Mouse (Mus musculus) c-Kit-negative CD71-positive TER-119-positive erythroid progenitor cells, embryonic 14.5 days (primary cell): Measurements from ENCODE around the gene Pitpnc1.

Experiments used
- DNase-seq: peaks from one replicate; pipeline ENCODE4 v3.0.0-alpha.2; 2013; ENCODE audit warnings: low read depth, low spot score

The Pitpnc1 gene

DNA sequence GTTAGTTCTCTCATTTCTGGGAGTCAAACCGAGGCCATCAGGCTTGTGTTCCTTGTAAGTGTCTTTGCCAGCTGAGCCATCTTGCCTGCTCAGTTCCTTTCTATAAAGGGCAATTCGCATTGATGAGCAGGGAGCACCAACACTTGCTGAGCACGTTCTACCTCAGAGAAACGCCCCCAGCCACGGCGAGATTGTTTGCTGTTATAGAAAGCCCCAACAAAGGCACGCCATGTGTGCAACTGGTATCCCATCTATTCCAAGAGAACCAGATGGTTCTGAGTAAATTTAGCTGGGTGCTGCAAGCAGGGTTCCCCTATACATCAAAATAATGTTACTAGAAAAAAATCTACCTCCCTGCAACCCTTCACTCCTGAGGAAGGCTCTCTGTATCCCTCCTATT lies 188.0 kb downstream of the Pitpnc1 start:
- no peak for DNase-seq

DNA sequence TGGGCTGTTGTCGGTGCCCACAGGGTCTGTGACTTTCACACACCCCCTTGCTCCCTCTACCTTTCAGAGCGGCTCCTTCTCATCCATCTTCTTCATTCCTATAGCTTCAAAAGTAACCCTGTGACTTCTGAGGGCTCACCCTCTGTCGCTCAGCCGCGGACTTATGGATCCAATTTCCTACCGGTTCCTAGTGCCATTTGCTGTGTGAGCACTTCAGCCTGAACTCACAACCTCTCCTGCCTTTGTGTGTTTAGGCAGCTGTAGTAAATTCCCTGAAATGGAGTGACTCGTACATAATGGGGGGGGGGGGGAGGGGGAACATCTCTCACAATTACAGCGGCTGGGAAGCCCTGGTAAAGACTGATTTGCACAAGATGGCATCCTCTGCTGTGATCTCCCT lies 191.2 kb downstream of the Pitpnc1 start:
- DNase-seq: no peak

DNA sequence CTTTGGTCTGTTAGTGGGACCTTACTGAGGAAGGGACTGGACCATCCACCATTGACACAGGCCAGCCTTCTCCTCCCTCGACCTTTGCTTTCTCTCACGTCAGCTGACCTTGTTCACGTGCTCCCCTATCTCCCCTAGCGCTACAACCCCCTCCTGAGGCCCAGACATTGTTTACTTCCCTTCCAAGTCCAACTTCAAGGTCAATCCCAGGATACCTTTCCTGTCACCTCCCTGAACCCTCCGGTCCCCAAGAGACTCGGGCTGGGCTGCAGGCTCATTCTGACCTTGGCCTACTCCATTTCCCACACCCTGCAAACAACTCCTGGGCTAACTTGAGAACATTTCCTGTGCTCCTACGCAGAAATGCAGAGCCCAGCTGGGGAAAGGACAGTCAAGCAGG lies 193.6 kb downstream of the Pitpnc1 start:
- no peak for DNase-seq

DNA sequence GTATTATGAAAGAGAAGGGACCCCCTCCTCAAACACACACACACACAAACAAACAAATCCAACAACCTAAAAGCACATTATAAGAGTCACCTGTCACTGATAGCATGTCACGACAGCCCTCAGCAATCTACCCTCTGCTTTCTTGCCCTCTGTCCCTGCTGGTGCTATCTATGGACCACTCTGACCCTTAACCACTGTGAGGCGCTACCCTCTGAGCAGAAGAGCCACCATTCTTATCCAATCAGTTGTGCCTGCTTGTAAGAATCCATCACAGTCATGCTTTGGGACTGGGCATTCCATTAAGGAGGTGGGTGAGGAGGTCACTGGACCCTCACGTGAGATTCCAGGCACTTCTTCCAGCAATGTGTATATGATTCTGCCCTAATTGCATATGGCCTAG lies 194.2 kb downstream of the Pitpnc1 start:
- DNase-seq: no peak

DNA sequence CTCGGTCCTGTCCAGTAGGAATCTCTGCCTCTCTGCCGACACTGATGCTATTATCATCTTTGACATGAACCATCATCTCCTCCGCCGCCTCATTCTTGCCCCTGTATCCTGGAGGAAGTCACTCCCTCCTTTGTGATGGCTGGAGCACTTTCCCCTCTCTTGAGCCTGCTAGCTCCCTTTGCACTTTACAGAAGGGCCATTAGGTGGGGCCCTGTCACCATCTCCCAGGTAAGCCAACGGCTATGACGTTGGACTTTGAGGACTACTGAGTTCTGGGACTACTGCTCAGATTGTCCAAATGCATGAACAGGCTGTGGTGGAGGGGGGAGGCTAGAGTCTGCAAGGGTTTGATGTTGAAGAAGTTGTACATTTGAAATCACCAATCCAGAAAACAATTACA lies 194.6 kb downstream of the Pitpnc1 start:
- no peak for DNase-seq

DNA sequence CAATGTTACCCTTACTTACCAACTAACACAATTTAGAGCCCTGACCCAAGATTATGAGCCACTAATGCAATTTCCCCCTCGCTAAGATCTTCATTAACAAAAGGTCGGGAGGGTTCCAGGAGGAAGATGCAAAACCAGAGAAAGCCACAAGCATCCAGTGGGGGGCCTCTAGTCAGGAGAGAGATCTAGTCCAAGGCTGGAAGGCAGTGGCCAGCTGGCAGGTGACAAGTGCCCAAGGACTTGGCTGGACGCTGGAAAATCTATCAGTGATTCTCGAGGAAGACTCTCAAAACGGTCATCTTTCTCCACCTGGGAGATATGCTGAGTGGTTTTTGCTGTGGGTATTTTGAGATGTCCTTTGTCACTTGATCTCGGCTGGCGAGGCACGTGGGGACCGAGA lies 196.3 kb downstream of the Pitpnc1 start:
- no peak for DNase-seq

DNA sequence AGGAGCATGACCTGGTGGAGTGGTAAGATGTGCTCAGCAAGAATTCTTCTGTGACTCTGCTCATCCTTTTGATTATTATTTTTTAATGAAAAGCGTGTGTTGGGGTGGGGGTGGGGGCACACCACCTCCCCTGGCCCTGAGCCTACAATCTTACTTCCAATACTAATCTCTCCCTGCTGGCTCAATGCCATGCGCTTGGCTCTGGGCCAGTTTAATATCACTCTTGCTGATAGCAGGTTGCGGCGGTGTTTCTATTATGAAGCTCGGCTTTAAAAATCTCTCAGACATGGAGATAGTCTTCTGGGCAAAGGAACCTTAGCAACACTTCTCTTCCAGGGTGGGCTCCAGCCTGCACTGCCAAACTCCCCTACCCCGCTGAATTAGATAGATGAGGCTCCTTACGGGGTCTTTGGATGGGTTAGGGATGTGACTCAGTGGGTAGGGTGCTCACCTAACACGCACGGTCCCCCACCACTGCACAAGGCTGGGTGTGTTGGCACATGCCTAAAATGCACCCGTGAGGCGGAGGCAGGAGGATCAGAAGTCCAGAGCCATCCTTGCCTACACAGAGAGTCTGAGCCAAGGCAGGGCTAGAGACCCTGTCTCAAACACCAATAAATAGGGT lies 198.0 kb downstream of the Pitpnc1 start:
- DNase-seq: no peak

DNA sequence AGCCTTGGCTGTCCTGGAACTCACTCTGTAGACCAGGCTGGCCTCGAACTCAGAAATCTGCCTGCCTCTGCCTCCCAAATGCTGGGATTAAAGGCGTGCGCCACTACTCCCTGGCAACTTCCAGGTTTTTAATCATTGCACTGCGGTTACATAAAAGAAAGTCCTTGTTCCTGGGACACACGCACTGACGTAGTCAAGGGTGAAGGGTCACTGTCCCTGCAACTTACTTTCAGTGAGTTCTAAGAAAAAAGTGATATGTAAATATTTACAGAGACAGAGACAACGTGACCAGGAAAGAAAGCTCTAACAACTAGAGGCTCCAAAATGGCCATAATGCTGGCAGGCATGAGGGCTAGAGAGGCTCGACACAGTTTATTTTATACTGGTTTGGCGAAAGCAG lies 199.9 kb downstream of the Pitpnc1 start:
- no peak for DNase-seq

DNA sequence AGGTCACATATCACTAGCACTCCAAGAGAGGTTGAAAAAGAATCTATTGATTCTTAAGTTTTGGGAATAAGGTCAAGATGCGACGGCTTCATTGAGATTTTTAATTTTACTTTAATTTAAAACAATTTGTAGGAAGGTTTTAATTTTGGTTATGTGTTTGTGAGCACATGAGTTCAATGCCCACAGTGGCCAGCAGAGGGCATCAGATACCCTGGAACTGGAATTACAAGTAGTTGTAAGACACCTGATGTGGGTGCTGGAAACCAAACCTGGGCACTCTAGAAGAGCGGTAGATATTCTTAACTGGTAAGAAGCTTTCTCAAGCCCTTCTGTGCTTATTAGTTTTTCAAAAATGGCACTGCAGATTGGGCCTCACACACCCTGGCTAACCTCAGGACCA lies 203.0 kb downstream of the Pitpnc1 start:
- DNase-seq: no peak

DNA sequence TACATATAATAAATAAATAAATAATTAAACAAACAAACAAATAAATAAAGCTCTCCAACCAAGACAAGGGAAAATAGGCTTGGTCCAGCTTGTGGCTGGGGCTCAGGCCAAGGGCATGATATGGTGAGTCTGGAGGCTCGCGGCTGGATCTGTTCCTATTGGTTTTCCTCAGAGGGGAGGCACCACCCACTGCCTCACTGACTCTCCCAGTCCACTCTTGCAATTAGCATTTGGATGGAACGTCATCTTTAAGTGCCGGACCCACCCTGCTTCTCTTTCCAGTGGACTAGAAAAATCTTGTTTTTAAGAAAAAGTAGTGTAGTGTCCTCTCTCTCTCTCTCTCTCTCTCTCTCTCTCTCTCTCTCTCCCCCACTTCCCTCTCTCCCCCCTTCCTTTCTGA lies 204.6 kb downstream of the Pitpnc1 start:
- no peak for DNase-seq

DNA sequence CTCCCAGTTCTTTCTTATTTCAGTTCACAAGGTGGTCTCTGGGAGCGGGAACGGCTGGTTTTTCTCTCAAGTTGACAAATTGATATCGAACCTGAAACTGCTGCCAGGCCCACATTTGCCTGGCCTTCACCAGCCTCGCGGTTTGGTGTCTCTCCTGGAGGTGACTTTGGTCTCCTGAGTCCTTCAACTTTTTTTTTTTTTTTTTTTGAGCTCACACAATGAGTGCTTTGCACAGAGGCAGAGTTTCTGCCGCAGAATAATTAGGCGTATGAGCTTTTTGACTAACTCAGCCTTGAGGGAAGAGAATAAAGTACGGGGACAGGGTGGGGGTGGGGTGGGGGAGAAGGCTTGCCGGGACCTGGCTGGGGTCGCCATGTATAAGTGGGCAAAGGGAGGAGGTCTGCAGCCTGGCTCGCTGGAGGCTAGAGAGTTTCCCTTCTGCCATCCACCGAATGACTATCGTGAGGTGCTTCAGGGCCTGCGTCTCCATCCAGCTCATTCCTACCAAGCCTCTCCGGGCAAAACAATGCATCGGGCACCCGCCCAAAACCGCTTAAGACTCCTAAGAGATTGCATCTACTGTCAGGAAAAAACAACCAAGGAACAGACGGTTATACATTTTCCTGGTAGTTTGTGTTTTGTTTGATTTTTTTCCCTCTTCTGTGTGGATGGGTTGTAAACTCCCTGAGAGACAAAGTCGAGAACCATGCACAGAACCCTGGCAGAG lies 205.4 kb downstream of the Pitpnc1 start:
- DNase-seq: no peak

DNA sequence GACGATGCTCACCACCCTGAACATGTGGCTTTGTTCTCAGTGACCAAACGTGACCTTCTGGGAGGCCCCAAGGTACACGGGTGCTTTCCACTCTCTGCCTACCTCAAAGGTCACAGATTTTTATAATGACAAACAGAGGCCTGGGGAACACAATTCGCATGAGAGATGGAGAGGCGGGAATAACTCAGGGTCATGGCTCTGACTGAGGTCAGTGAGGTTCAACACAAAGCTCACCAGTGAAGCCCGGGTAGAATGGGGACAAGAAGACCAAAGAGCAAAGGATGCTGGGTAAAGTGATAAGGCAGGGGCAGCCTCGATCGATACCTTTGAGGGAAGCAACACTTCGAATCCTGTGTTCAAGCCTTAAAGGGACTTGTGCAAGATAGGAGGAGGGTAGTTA lies 206.7 kb downstream of the Pitpnc1 start:
- DNase-seq: no peak

DNA sequence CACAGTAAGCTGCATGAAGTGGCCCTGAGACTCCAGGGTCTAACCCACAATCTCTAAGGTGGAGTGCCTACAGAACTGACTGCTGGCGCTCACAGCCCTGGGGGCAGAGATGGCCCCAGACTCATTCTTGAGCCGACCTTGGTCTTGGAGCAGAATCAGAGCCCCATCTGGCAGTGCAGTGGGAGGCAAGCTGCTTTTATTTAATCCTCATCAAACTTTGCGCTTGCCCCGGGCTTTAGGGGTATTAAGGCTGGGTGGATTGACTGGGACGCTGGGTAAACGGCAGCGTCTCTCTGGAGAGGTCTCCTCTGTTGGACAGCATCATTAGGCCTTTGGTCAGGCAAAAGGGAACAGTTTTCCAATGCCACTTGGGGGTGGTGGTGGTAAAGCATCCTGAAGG lies 211.1 kb downstream of the Pitpnc1 start:
- DNase-seq: no peak

DNA sequence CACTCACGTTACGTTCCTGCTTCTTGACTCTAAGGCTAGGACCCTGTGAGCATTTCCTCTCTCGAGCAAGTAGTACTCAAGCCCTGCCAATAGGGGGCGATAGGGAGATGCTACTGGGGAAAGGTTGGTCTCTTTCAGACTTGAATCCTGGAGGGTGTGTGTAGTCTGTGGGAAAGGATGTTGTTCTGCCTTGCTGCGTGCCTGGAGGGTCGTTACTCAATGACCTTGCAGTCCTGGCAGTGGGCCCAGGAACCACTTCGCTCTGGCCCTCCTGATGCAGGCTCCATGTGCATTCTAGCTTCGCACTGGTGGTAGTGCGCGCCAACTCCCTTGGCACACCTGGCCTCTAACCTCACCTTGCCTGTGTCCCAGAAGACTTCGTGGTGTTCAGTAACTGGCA lies 215.3 kb downstream of the Pitpnc1 start:
- peak; percentile 26 for DNase-seq

DNA sequence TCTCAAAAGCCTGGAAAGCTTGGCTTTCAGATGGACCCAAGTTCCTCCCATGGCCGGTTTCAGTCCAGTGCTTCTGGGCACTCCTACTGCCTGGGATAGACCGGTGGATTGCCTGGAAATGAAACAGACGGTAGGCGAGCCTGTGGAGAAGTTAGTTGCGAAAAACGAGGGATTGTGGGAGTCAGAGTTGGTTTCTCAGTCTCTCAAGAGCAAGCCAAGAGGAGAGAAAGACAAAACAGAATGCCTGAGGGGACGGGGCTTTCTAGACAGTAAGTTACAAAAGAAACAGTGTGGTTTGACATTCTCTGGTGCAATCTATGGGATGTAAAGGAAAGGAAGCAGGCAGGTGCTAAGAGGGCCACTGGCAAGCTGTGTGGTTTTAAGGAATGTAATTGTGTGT lies 216.3 kb downstream of the Pitpnc1 start:
- DNase-seq: no peak

DNA sequence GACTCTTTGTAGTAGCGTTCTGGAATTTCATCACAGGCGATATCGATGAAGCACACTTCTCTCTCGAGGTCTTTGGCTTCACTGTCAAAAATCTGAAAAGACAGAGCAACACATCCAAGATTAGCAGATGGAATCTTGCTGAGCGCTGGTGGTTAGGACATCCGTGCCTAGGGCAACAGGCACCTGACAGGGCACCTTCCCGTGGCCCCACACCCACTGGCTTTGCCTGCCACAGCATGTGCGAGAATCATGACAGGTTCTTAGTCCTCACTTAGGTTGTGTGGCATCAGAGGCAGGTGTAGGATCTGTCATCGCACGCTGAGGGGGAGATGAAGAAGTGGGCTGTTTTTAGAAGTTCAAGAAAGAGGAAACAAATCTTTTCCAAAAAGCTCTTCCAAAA lies 218.5 kb downstream of the Pitpnc1 start:
- no peak for DNase-seq

DNA sequence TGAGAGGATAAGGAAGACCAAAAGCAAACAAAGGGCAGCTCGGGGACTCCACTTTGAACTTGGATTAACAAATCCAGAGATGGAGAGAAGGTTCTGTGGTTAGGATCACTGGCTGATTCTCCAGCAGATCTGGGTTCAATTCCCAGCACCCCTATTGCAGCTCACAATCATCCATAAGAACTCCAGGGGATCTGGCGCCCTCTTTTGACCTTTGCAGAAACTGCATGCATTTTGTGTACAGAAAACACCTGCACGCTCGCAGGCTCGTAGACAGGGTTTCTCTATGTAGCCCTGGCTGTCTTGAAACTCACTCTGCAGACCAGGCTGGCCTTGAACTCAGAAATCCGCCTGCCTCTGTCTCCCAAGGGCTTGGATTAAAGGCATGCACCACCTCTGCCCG lies 219.0 kb downstream of the Pitpnc1 start:
- no peak for DNase-seq

DNA sequence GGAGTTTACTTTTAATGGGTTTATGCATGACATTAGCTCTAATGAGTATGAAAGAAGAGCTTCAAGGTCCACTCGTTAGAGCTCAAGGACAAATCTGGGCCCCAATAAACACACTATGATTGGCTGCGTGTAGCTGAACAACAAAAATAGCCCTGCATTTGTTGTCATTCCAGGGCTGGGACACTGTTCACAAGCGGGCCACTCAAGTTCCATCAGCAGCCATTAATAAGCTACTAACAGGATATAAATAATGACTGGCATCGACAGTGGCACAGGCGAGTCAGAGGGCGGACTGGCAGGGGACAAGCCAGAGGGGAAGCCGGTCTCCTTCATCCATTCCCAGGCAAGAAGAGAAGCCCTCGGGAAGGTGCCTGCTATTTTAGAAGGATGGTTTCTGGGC lies 219.6 kb downstream of the Pitpnc1 start:
- no peak for DNase-seq

DNA sequence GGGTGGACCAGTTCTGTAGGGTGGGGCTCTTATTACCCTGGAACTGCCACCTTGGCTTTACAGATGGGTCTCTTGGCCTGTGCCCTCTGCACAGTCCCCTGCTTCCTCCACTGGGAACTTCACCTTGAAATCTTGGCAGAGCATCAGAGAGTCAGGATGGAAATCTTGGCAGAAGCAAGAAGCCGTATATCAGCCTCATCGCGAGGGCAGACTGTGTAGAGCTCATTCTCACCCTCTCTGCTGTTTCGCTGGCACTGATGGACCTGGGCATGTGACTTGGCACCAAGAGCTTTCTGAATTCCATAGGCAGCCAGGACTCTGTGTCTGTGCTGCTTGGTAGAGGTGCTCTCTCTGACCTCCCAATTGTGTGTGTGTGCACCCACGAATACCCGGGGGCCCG lies 221.7 kb downstream of the Pitpnc1 start:
- DNase-seq: no peak

DNA sequence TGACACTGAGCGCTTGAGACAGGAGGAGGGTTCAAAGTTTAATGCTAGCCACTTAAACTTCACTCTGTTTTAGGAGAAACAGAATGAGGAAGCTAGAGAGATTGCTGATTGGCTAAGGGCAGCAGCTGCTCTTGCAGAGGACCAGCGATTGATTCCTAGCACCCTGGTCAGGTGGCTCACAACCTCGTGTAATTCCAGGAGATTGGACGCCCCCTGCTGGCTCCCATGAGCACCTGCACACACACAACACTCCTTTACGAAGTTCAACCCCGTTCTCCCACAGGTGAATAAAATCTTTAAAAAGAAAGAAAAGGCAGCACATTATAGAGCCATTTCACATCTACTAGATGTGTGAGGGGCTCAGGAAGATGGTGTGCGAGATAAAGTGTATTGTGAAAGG lies 224.8 kb downstream of the Pitpnc1 start:
- DNase-seq: no peak

DNA sequence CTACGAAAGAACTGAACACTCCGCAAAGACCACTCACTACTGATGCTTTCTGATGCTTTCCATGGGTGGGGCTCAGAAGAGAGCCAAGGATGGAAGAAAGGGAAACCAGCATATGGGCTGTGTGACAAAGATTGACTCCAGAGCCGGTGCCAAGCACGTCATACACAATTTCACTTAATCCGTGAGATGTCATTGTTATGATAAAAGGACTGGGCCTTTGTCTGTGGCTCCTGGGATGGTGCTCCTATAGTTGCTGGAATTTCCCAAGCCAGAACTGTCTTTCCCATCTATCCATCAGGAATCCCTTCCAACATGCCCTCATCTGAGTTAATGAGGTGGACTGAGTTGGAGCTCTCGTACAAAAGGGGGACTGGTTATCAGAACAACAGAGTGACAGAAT lies 227.4 kb downstream of the Pitpnc1 start:
- DNase-seq: no peak

DNA sequence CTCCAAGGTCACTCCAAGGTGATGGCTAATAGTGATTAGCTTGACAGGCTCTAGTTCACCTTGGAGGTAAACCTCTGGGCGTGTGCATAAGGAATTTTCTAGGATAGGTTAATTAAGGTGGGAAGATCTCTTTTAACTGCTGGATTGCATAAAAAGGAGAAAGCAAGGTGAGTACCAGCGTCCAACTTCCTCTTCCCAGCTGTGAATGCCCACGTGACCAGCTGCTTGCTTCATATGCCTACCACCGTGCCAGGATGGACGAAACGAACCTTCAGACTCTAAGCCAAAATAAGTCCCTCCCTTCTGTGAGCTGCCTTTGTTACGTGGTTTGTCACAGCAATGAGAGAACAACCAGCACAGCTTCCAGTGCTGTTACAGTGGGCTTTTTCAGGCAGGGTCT lies 228.8 kb downstream of the Pitpnc1 start:
- no peak for DNase-seq

DNA sequence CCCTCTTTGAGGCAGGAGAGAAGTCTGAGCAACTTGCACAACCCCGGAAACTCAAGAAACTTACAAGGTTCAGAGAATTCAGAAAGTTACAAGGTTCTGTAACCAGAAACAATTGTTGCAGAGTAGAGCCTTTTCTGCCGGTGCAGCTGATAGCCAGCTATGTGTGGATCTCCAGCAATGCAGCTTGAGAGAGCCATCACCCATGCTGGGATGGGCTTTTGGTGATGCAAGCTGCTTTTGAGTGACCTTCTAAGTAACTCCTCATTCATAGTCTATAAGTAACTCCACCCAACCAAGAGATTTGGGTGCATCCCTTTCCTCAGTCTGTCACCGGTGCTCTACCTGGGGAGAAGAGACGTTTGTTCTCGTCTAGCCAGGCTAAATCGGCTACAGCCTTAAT lies 232.0 kb downstream of the Pitpnc1 start:
- DNase-seq: no peak

DNA sequence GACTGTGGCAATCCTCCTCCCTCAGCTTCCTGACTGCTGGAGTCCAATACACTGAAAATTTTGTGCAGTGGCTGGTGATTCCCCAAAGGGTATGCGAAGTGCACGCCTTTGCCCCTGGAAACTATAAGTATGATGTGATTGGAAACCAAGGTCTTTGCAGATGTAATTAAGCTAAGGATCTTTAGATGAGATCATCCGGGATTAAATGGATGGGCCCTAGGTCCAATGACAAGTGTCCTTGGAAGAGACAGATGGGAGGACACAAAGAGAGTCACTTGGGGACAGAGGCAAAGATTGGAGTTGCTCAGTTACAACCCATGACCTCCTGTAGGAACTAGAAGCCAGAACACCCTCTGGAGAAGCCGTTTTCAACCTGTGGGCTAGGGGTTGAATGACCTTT lies 233.0 kb downstream of the Pitpnc1 start:
- no peak for DNase-seq
